Mouse (Mus musculus) stomach, postnatal 0 days (tissue): ENCODE measurements at regions not wholly inside any gene's neighbourhood (a gene's known extent, or its start where the extent isn't known, plus 50 kb on each side); places are given as distances from the start of the nearest gene placed in this dataset.

Experiments used
- ATAC-seq: fragments of 200-750 bp; cut with Nextera tagmentation; 2 replicates; pipeline ENCODE4 v1.8.0; 2017; ENCODE audit not compliant: low FRiP score, low TSS enrichment
- DNase-seq: peaks from one replicate; pipeline ENCODE4 v3.0.0-alpha.2; 2016; ENCODE audit warnings: low spot score
- H3K27ac ChIP-seq: fragments of 300-500 bp; sonication (generic); replicated peaks from 2 replicates; pipeline ENCODE4 v1.5.1; 2014; ENCODE audit warnings: mild to moderate bottlenecking, control low read depth
- H3K27me3 ChIP-seq: fragments of 300-500 bp; sonication (generic); 2 replicates; pipeline ENCODE4 v1.6.1; 2014; ENCODE audit warnings: low read length; ENCODE audit not compliant: control insufficient read depth, insufficient read depth
- H3K36me3 ChIP-seq: fragments of 300-500 bp; sonication (generic); 2 replicates; pipeline ENCODE4 v1.6.1; 2014; ENCODE audit warnings: low read length, mixed read lengths; ENCODE audit not compliant: control insufficient read depth, insufficient read depth
- H3K4me1 ChIP-seq: fragments of 300-500 bp; sonication (generic); replicated peaks from 2 replicates; pipeline ENCODE4 v1.6.1; 2014; ENCODE audit warnings: antibody characterized with exemption; ENCODE audit not compliant: control insufficient read depth, insufficient read depth
- H3K4me2 ChIP-seq: fragments of 300-500 bp; sonication (generic); replicated peaks from 2 replicates; pipeline ENCODE4 v1.6.1; 2014; ENCODE audit warnings: low read depth, mild to moderate bottlenecking, control low read depth, moderate library complexity
- H3K4me3 ChIP-seq: fragments of 300-500 bp; sonication (generic); 2 replicates; pipeline ENCODE4 v1.5.1; 2014; ENCODE audit warnings: low read depth, low read length, control low read depth
- H3K9ac ChIP-seq: fragments of 300-500 bp; sonication (generic); 2 replicates; pipeline ENCODE4 v1.6.1; 2014; ENCODE audit warnings: mild to moderate bottlenecking, low read length, control low read depth, mixed read lengths
- H3K9me3 ChIP-seq: fragments of 300-500 bp; sonication (generic); 2 replicates; pipeline ENCODE4 v1.6.1; 2016; ENCODE audit warnings: low read length; ENCODE audit not compliant: control insufficient read depth
- CTCF ChIP-seq: IDR thresholded peaks from 2 replicates; pipeline ENCODE4 v1.5.1; 2016; ENCODE audit warnings: antibody characterized with exemption, low read depth, mild to moderate bottlenecking, moderate library complexity
- EP300 ChIP-seq: optimal IDR thresholded peaks from 2 replicates; pipeline ENCODE3; 2016; ENCODE audit warnings: antibody characterized with exemption
- WGBS: fragments of 180-500 bp; shearing (Covaris S2); extraction: QIAGEN DNeasy Blood & Tissue Kit; methylation state at CpG from one replicate; pipeline ENCODE4 v1.1.7; 2014; 5-methylcytosine and 5-hydroxymethylcytosine counted together

- 0 out of 2 replicates have a peak overlapping the region, but pooled peaks have one; percentile 4 for H3K27ac ChIP-seq
- DNase-seq (no peak), ATAC-seq (no peak)
- no peaks in the 10 kb centered on the region for H3K36me3 ChIP-seq
- no peak overlapping the region for H3K4me2 ChIP-seq
- no peak overlapping the region for H3K4me3 ChIP-seq
- 81% methylated on average over 11 of the region's 11 CpGs for WGBS
- no peak overlapping the region for H3K9ac ChIP-seq
- no peaks in the 10 kb centered on the region for H3K27me3 ChIP-seq
- peak; percentile 27 for TF ChIP-seq CTCF
- TF ChIP-seq EP300 = no peak
- no peaks in the 10 kb centered on the region for H3K9me3 ChIP-seq
- H3K4me1 ChIP-seq = no peaks in the 10 kb centered on the region
Observed at GRCm38 (mm10) chr10:95013213-95013915, 68.7 kb upstream of the Plxnc1 start.

GRCm38 (mm10) chr10:95010333-95010732, 65.7 kb upstream of the Plxnc1 start:
- DNase-seq (no peak), ATAC-seq (no peak)
- no peak overlapping the region for H3K27ac ChIP-seq
- no peak for TF ChIP-seq EP300
- TF ChIP-seq CTCF = no peak
- WGBS = 92% methylated on average over 6 of the region's 6 CpGs
- no peak overlapping the region for H3K4me3 ChIP-seq
- H3K36me3 ChIP-seq = no peaks in the 10 kb centered on the region
- H3K9ac ChIP-seq = no peak overlapping the region
- H3K4me2 ChIP-seq = no peak overlapping the region
- no peaks in the 10 kb centered on the region for H3K27me3 ChIP-seq
- H3K9me3 ChIP-seq = no peaks in the 10 kb centered on the region
- no peaks in the 10 kb centered on the region for H3K4me1 ChIP-seq

- H3K36me3 ChIP-seq = no peaks in the 10 kb centered on the region
- H3K9ac ChIP-seq = no peak overlapping the region
- H3K27ac ChIP-seq = no peak overlapping the region
- ATAC-seq = no peak
- TF ChIP-seq CTCF = no peak
- no peak for TF ChIP-seq EP300
- no peaks in the 10 kb centered on the region for H3K9me3 ChIP-seq
- DNase-seq = no peak
- no peaks in the 10 kb centered on the region for H3K27me3 ChIP-seq
- H3K4me2 ChIP-seq = no peak overlapping the region
- no peak overlapping the region for H3K4me3 ChIP-seq
- H3K4me1 ChIP-seq = no peaks in the 10 kb centered on the region
- 71% methylated on average over 1 of the region's 1 CpGs for WGBS
Observed at GRCm38 (mm10) chr10:95009081-95009480, 64.4 kb upstream of the Plxnc1 start.

GRCm38 (mm10) chr10:95004065-95004763, 59.6 kb upstream of the Plxnc1 start:
- WGBS = 55% methylated on average over 9 of the region's 9 CpGs
- no peak overlapping the region for H3K4me2 ChIP-seq

GRCm38 (mm10) chr10:95003621-95004020, 59.0 kb upstream of the Plxnc1 start:
- no peak for DNase-seq
- H3K9ac ChIP-seq = no peak overlapping the region
- ATAC-seq = peak; percentile 41; the same call in 1 of the 2 replicates

More at GRCm38 (mm10) chr10:95004065-95004763, 59.6 kb upstream of the Plxnc1 start:
- no peak overlapping the region for H3K4me3 ChIP-seq
- DNase-seq (no peak), ATAC-seq (peak; percentile 66; the same call in 1 of the 2 replicates)
- no peaks in the 10 kb centered on the region for H3K36me3 ChIP-seq
- no peaks in the 10 kb centered on the region; the same call in 1 of the 2 replicates for H3K4me1 ChIP-seq
- H3K27me3 ChIP-seq = no peaks in the 10 kb centered on the region
- H3K9me3 ChIP-seq = no peaks in the 10 kb centered on the region
- no peak for TF ChIP-seq EP300
- no peak for TF ChIP-seq CTCF
- peak overlapping the region; percentile 65 for H3K27ac ChIP-seq
- H3K9ac ChIP-seq = no peak overlapping the region

GRCm38 (mm10) chr10:95001650-95002049, 57.0 kb upstream of the Plxnc1 start:
- TF ChIP-seq EP300 = no peak
- TF ChIP-seq CTCF = no peak
- ATAC-seq = no peak
- Histone ChIP-seq H3K9ac (no peak overlapping the region), H3K4me2 (no peak overlapping the region), H3K36me3 (no peaks in the 10 kb centered on the region), H3K9me3 (no peaks in the 10 kb centered on the region), H3K27me3 (no peaks in the 10 kb centered on the region), H3K4me1 (no peaks in the 10 kb centered on the region; the same call in 1 of the 2 replicates), H3K27ac (no peak overlapping the region), H3K4me3 (no peak overlapping the region)
- no peak for DNase-seq
- 81% methylated on average over 6 of the region's 6 CpGs for WGBS

More at GRCm38 (mm10) chr10:95003621-95004020, 59.0 kb upstream of the Plxnc1 start:
- Histone ChIP-seq H3K4me1 (no peaks in the 10 kb centered on the region; the same call in 1 of the 2 replicates), H3K9me3 (no peaks in the 10 kb centered on the region), H3K4me2 (no peak overlapping the region), H3K4me3 (no peak overlapping the region), H3K27me3 (no peaks in the 10 kb centered on the region), H3K36me3 (no peaks in the 10 kb centered on the region), H3K27ac (peak overlapping the region; percentile 65)
- 53% methylated on average over 7 of the region's 7 CpGs for WGBS
- TF ChIP-seq CTCF = no peak
- no peak for TF ChIP-seq EP300
